Mouse (Mus musculus) naive thymus-derived CD4-positive, alpha-beta T cell, adult 5 months (primary cell): ENCODE results near the gene Olfr420. TPM values are rescaled to one million over a fixed set of nuclear protein-coding genes. Genes with fewer than 3 reads are reported as not detected.

Experiments
- polyA plus RNA-seq: library from polyadenylated mRNA; unstranded; fragments of 100-300 nt; shearing (Covaris generic); gene quantifications from one replicate; pipeline ENCODE4 v1.2.1, GENCODE M21; 2017

Olfr420 gene
- not detected for polyA plus RNA-seq

GRCm38 (mm10) chr1:174155333-174155732 is at the start of gene Olfr420:
Olfr420 (plus strand) TSS chr1:174155633.

GRCm38 (mm10) chr1:174121062-174121461 is 34.4 kb upstream of the Olfr420 start, which contains the start of gene Olfr231:
Olfr231 (minus strand) TSS chr1:174121162.

GRCm38 (mm10) chr1:174131217-174131616 is 24.2 kb upstream of the Olfr420 start, which contains the start of gene Olfr424:
Olfr424 (plus strand) TSS chr1:174131517.

GRCm38 (mm10) chr1:174172605-174173004 is 17.2 kb downstream of the Olfr420 start, which contains the start of gene Spta1:
Spta1 (plus strand) TSS chr1:174172776.

Other genes starting within 250 kb of the Olfr420 start
- gene Ifi211, start 242.6 kb upstream of the Olfr420 start, polyA plus RNA-seq = 0.24 TPM
- gene Mndal, start 213.1 kb upstream of the Olfr420 start, polyA plus RNA-seq = 242 TPM
- 150 TPM for gene Ifi203, start 213.0 kb upstream of the Olfr420 start, polyA plus RNA-seq
- not detected for gene Ifi202b, start 172.9 kb upstream of the Olfr420 start, polyA plus RNA-seq
- gene Ifi205, start 123.8 kb upstream of the Olfr420 start, polyA plus RNA-seq = not detected
- gene Olfr433, start 114.9 kb upstream of the Olfr420 start, polyA plus RNA-seq = not detected
- 0.49 TPM for gene Olfr432, start 106.4 kb upstream of the Olfr420 start, polyA plus RNA-seq
- gene Olfr430, start 89.0 kb upstream of the Olfr420 start, polyA plus RNA-seq = not detected
- gene Olfr429, start 71.3 kb upstream of the Olfr420 start, polyA plus RNA-seq = not detected
- not detected for gene Olfr427, start 58.7 kb upstream of the Olfr420 start, polyA plus RNA-seq
- gene Olfr231, start 34.5 kb upstream of the Olfr420 start, polyA plus RNA-seq = not detected
- not detected for gene Olfr424, start 24.1 kb upstream of the Olfr420 start, polyA plus RNA-seq
- gene Spta1, start 17.1 kb downstream of the Olfr420 start, polyA plus RNA-seq = 0.04 TPM
- not detected for gene Olfr419, start 96.4 kb downstream of the Olfr420 start, polyA plus RNA-seq
- not detected for gene Mptx1, start 174.9 kb downstream of the Olfr420 start, polyA plus RNA-seq
- gene Olfr417, start 209.5 kb downstream of the Olfr420 start, polyA plus RNA-seq = not detected
- not detected for gene Olfr248, start 235.4 kb downstream of the Olfr420 start, polyA plus RNA-seq